Mouse (Mus musculus) megakaryocyte, adult 5-6 weeks (primary cell): Measurements from ENCODE around the gene Igf2r. TPM values are rescaled to one million over a fixed set of nuclear protein-coding genes. Genes with fewer than 3 reads are reported as not detected.

ENCODE experiments used
- ATAC-seq: 2 replicates; pipeline ENCODE4 v1.8.0; 2016; ENCODE audit warnings: mild to moderate bottlenecking, inconsistent platforms; ENCODE audit not compliant: poor library complexity, severe bottlenecking
- total RNA-seq, 2 experiments: library from RNA; stranded (forward) in 1 of 2; stranded (reverse) in 1 of 2; fragments of 153-499, 151-499 nt in 1 of 2; fragments of 221-1000, 200-1000 nt in 1 of 2; gene quantifications; 2 replicates each; pipeline versions ENCODE4 v1.2.3 to v1.2.4; 2015 to 2017

Gene Igf2r
- total RNA-seq, 2 experiments from 2014 or later: 0.69 to 3.7 TPM

- no peak for ATAC-seq
Observed at GRCm38 (mm10) chr17:12751218-12751617, 18.2 kb downstream of the Igf2r start.

GRCm38 (mm10) chr17:12750591-12751170 lies 18.8 kb downstream of the Igf2r start:
- no peak for ATAC-seq

GRCm38 (mm10) chr17:12749421-12750367 lies 19.8 kb downstream of the Igf2r start:
- no peak for ATAC-seq

GRCm38 (mm10) chr17:12745761-12746160 lies 23.7 kb downstream of the Igf2r start:
- ATAC-seq: peak; percentile 61

GRCm38 (mm10) chr17:12744071-12744470 lies 25.4 kb downstream of the Igf2r start:
- ATAC-seq: no peak

- ATAC-seq: peak; percentile 37; the same call in 1 of the 2 replicates
Observed at GRCm38 (mm10) chr17:12742151-12742908, 27.1 kb downstream of the Igf2r start.

- peak; percentile 46 for ATAC-seq
Observed at GRCm38 (mm10) chr17:12741218-12741968, 28.1 kb downstream of the Igf2r start.

- no peak for ATAC-seq
Observed at GRCm38 (mm10) chr17:12740317-12740716, 29.1 kb downstream of the Igf2r start.

- no peak for ATAC-seq
Observed at GRCm38 (mm10) chr17:12739516-12739915, 29.9 kb downstream of the Igf2r start.

GRCm38 (mm10) chr17:12737934-12738333 lies 31.5 kb downstream of the Igf2r start:
- no peak for ATAC-seq

GRCm38 (mm10) chr17:12734205-12734857 lies 35.1 kb downstream of the Igf2r start:
- no peak for ATAC-seq

GRCm38 (mm10) chr17:12733128-12733527 lies 36.3 kb downstream of the Igf2r start:
- ATAC-seq: no peak

- ATAC-seq: no peak
Observed at GRCm38 (mm10) chr17:12728536-12728935, 40.9 kb downstream of the Igf2r start.

GRCm38 (mm10) chr17:12727748-12728147 lies 41.7 kb downstream of the Igf2r start:
- no peak for ATAC-seq

GRCm38 (mm10) chr17:12725871-12726270 lies 43.6 kb downstream of the Igf2r start:
- ATAC-seq: no peak

- ATAC-seq: no peak
Observed at GRCm38 (mm10) chr17:12724767-12725744, 44.4 kb downstream of the Igf2r start.

GRCm38 (mm10) chr17:12723986-12724766 lies 45.3 kb downstream of the Igf2r start:
- no peak for ATAC-seq

- peak; percentile 33; the same call in 1 of the 2 replicates for ATAC-seq
Observed at GRCm38 (mm10) chr17:12722622-12723021, 46.8 kb downstream of the Igf2r start.
